Comparison of ENCODE assay signal across 8 mouse cellular contexts in the genomic region with DNA sequence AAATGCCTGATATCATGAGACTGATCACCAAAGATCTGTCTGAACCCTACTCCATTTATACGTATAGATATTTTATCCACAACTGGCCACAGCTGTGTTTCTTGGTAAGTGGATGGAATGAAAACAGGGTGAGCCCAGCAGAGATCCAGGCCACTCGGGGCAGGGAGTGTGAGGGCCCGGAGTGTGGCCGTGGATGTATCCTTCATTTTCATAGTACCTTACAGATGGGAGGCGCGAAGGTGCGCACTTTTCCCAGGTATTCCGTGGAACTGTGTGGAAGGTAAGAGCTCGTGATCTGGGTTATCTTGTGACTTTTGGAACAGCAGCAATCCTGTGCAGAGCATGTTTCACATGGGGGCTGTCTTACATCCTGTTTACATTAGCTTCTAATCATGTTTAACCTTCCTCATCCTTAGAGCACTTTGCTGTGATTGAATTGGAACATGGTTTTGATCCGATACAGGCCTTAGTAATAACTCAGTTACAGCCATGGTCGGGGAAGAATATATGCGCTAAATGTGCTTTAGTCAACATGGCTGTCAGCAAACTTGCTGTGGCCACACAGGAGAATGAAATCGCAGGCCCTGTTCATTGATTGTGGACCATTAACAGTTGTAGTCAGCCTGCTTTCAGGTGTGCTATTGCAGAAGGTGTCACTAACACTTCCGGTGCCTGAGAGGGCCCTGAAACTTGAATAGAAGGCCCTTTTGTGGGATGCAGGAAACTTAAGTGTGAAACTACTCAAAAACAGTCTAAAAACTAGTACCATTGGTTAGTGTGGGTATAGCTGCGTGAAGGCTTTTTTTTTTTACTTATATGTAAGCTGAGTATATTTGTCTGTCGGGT. TPM values are rescaled to one million over a fixed set of nuclear protein-coding genes. Genes with fewer than 3 reads are reported as not detected.
DNase-seq lines count a peak whose midpoint lies in the region; ATAC-seq and TF ChIP-seq lines count a peak whose summit lies in the region.

No protein-coding gene starts in this region.

- H3K27me3 ChIP-seq in megakaryocyte, embryonic 14.5 days (replicated peaks): no peaks in the 10 kb centered on the region
- no peaks in the 10 kb centered on the region for H3K27me3 ChIP-seq in heart, postnatal 0 days (ENCODE audit: control insufficient read depth, insufficient read depth, low read length)
- H3K27me3 ChIP-seq in liver, embryonic 12.5 days (replicated peaks): no peaks in the 10 kb centered on the region
- no peaks in the 10 kb centered on the region for H3K27me3 ChIP-seq in stomach, embryonic 16.5 days (ENCODE audit: control insufficient read depth, insufficient read depth, low read length)

- no peak overlapping the region for H3K27ac ChIP-seq in brown adipose tissue, adult 24 weeks (replicated peaks; ENCODE audit: low read depth, low read length)
- peak overlapping the region; percentile 88 for H3K27ac ChIP-seq in heart, postnatal 0 days (ENCODE audit: low read depth)
- peak overlapping the region; percentile 83 for H3K27ac ChIP-seq in liver, embryonic 12.5 days
- peak overlapping the region; percentile 27; the same call in 1 of the 2 replicates for H3K27ac ChIP-seq in stomach, embryonic 16.5 days (ENCODE audit: low read length)

- H3K4me1 ChIP-seq in megakaryocyte, embryonic 14.5 days: peaks cover 37% of the 10 kb centered on the region
- H3K4me1 ChIP-seq in brown adipose tissue, adult 24 weeks (ENCODE audit: control insufficient read depth, insufficient read depth, insufficient read length, low read length): peaks cover 10% of the 10 kb centered on the region
- peaks cover 15% of the 10 kb centered on the region for H3K4me1 ChIP-seq in heart, postnatal 0 days (ENCODE audit: control insufficient read depth, insufficient read depth)
- H3K4me1 ChIP-seq in liver, embryonic 12.5 days: peaks cover 29% of the 10 kb centered on the region
- peaks cover 22% of the 10 kb centered on the region for H3K4me1 ChIP-seq in stomach, embryonic 16.5 days (ENCODE audit: control insufficient read depth, insufficient read depth, low read length)

- 33% methylated on average over 16 of the region's 16 CpGs for WGBS in heart, postnatal 0 days
- WGBS in liver, embryonic 12.5 days (ENCODE audit: insufficient replicate concordance): 48% methylated on average over 16 of the region's 16 CpGs
- 22% methylated on average over 16 of the region's 16 CpGs for WGBS in stomach, embryonic 16.5 days

- no peak for TF ChIP-seq EP300 in heart, postnatal 0 days (IDR thresholded peaks at IDR 0.05; ENCODE audit: low read depth)

- peaks cover 22% of the 10 kb centered on the region for H3K36me3 ChIP-seq in megakaryocyte, embryonic 14.5 days (replicated peaks; ENCODE audit: low read length)
- H3K36me3 ChIP-seq in heart, postnatal 0 days (replicated peaks; ENCODE audit: control insufficient read depth, insufficient read depth, low read length): peaks cover 6% of the 10 kb centered on the region
- peaks cover 11% of the 10 kb centered on the region for H3K36me3 ChIP-seq in liver, embryonic 12.5 days
- no peaks in the 10 kb centered on the region for H3K36me3 ChIP-seq in stomach, embryonic 16.5 days (ENCODE audit: control insufficient read depth, insufficient read depth, low read length)

- peak overlapping the region; percentile 85 for H3K9ac ChIP-seq in heart, postnatal 0 days (replicated peaks; ENCODE audit: low read depth, low read length)
- peak overlapping the region; percentile 96 for H3K9ac ChIP-seq in liver, embryonic 12.5 days
- peak overlapping the region; percentile 98 for H3K9ac ChIP-seq in stomach, embryonic 16.5 days (ENCODE audit: low read length)

- no peaks in the 10 kb centered on the region for H3K9me3 ChIP-seq in megakaryocyte, embryonic 14.5 days
- H3K9me3 ChIP-seq in heart, postnatal 0 days (replicated peaks; ENCODE audit: control insufficient read depth, low read length): no peaks in the 10 kb centered on the region
- no peaks in the 10 kb centered on the region for H3K9me3 ChIP-seq in liver, embryonic 12.5 days (replicated peaks)
- H3K9me3 ChIP-seq in stomach, embryonic 16.5 days (replicated peaks; ENCODE audit: control insufficient read depth, low read length): no peaks in the 10 kb centered on the region

- H3K4me2 ChIP-seq in heart, postnatal 0 days (ENCODE audit: low read depth, low read length): peak overlapping the region; percentile 98
- peak overlapping the region; percentile 96 for H3K4me2 ChIP-seq in liver, embryonic 12.5 days
- H3K4me2 ChIP-seq in stomach, embryonic 16.5 days (ENCODE audit: low read depth, low read length): peak overlapping the region; percentile 89

- DNase-seq in heart, postnatal 0 days (ENCODE audit: low spot score): no peak
- DNase-seq in ovary, postnatal 10 days (ENCODE audit: low spot score): no peak

- no peak for ATAC-seq in megakaryocyte, adult 5-6 weeks (ENCODE audit: poor library complexity, severe bottlenecking)
- no peak for ATAC-seq in heart, postnatal 0 days (ENCODE audit: insufficient read depth, low read depth)
- no peak for ATAC-seq in liver, embryonic 12.5 days
- no peak for ATAC-seq in stomach, embryonic 16.5 days (ENCODE audit: insufficient read depth, low FRiP score)
- ATAC-seq in megakaryocyte-erythroid progenitor cell, adult 5-6 weeks (replicated peaks; ENCODE audit: low FRiP score, low TSS enrichment, poor library complexity, severe bottlenecking): no peak

- peak overlapping the region; percentile 98 for H3K4me3 ChIP-seq in megakaryocyte, embryonic 14.5 days (replicated peaks)
- peak overlapping the region; percentile 96 for H3K4me3 ChIP-seq in brown adipose tissue, adult 24 weeks (ENCODE audit: insufficient read depth, low read depth, low read length)
- peak overlapping the region; percentile 71 for H3K4me3 ChIP-seq in heart, postnatal 0 days (ENCODE audit: low read depth, low read length)
- peak overlapping the region; percentile 95 for H3K4me3 ChIP-seq in liver, embryonic 12.5 days
- H3K4me3 ChIP-seq in stomach, embryonic 16.5 days (replicated peaks; ENCODE audit: low read length): peak overlapping the region; percentile 96

- TF ChIP-seq CTCF in heart, postnatal 0 days (IDR thresholded peaks at IDR 0.05; ENCODE audit: low read depth): no peak

RNA-seq across cellular contexts. Expression of a gene that starts 1.5 kb away (rescaled TPM):
- polyA plus RNA-seq in megakaryocyte, embryonic 14.5 days (2012; ENCODE audit: insufficient read depth, low replicate concordance): 2.4 and 3.1 TPM in 2 replicates
- 16.2 and 17.3 TPM in 2 replicates for total RNA-seq in megakaryocyte, adult 5-6 weeks (2015)
- total RNA-seq in megakaryocyte, adult 5-6 weeks (2017): 22.6 and 23.0 TPM in 2 replicates
- polyA plus RNA-seq in brown adipose tissue, adult 24 weeks (2012; ENCODE audit: insufficient read depth, insufficient read length, missing spikeins): 19.9 and 21.1 TPM in 2 replicates
- 26.1 and 34.3 TPM in 2 replicates for total RNA-seq in heart, postnatal 0 days (2014; rRNA removed; ENCODE audit: low replicate concordance)
- polyA plus RNA-seq in heart, postnatal 0 days (2015; fragmentation: Nextera tagmentation; extraction: Ambion mirVana): 5.6 and 5.7 TPM in 2 replicates
- polyA plus RNA-seq in liver, embryonic 12.5 days (2016; fragmentation: Nextera tagmentation; extraction: Ambion mirVana): 12.0 and 14.2 TPM in 2 replicates
- 5.0 and 7.5 TPM in 2 replicates for polyA plus RNA-seq in stomach, embryonic 16.5 days (2015; fragmentation: Nextera tagmentation; extraction: Ambion mirVana)
- total RNA-seq in megakaryocyte-erythroid progenitor cell, adult 5-6 weeks (2014; fragmentation: Nextera tagmentation): 20.3 and 28.6 TPM in 2 replicates
- 28.0 and 47.2 TPM in 2 replicates for total RNA-seq in megakaryocyte-erythroid progenitor cell, adult 5-6 weeks (2017)
